Mouse (Mus musculus) gastrocnemius, postnatal 4 days (tissue): Measurements from ENCODE around the gene Purb. TPM values are rescaled to one million over a fixed set of nuclear protein-coding genes. Genes with fewer than 3 reads are reported as not detected.

Experiments
- DNase-seq, 2 experiments: peaks; one replicate each; pipeline ENCODE4 v3.0.0; 2021 to 2022; ENCODE audit warnings: low spot score in 2 of 2, mixed read lengths in 2 of 2
- long read RNA-seq, 2 experiments: library from polyadenylated mRNA; stranded (forward); transcript quantifications; one replicate each; pipeline ENCODE4 v2.0.0; 2021
- total RNA-seq, 2 experiments: library from RNA; stranded (reverse); gene quantifications; 2 replicates each; pipeline ENCODE4 v1.2.3; 2021

The Purb gene
- total RNA-seq, result 10 to 100 TPM; 84.0 to 90.4 TPM
- long read RNA-seq, experiment 1, full-length matches to known transcripts, result 67 of 67 reads
- long read RNA-seq, experiment 1, partial matches to known transcripts, result 0 of 67 reads
- long read RNA-seq, experiment 1, other reads (novel, unspliced or antisense), result 0 of 67 reads
- long read RNA-seq, experiment 2, full-length matches to known transcripts, result 75 of 75 reads
- long read RNA-seq, experiment 2, partial matches to known transcripts, result 0 of 75 reads
- long read RNA-seq, experiment 2, other reads (novel, unspliced or antisense), result 0 of 75 reads

- peak; percentile 93 to 94 for DNase-seq
Observed at GRCm38 (mm10) chr11:6475867-6476484, at the start of gene Purb. Purb (minus strand) TSS chr11:6475917.

- DNase-seq, result no peak
Observed at GRCm38 (mm10) chr11:6525241-6525640, 49.5 kb upstream of the Purb start.

GRCm38 (mm10) chr11:6524880-6525238 is 49.1 kb upstream of the Purb start:
- no peak for DNase-seq

- no peak for DNase-seq
Observed at GRCm38 (mm10) chr11:6524165-6524879, 48.6 kb upstream of the Purb start.

- DNase-seq, result no peak
Observed at GRCm38 (mm10) chr11:6523662-6524088, 48.0 kb upstream of the Purb start.

- DNase-seq, result no peak
Observed at GRCm38 (mm10) chr11:6522782-6523525, 47.2 kb upstream of the Purb start.

GRCm38 (mm10) chr11:6520507-6521173 is 44.9 kb upstream of the Purb start, which contains the start of gene Myo1g:
Myo1g (minus strand) TSS chr11:6520965.
- no peak for DNase-seq

- DNase-seq, result no peak
Observed at GRCm38 (mm10) chr11:6519491-6520033, 43.8 kb upstream of the Purb start.

GRCm38 (mm10) chr11:6514837-6515236 is 39.1 kb upstream of the Purb start:
- DNase-seq, result no peak

- no peak for DNase-seq
Observed at GRCm38 (mm10) chr11:6508269-6508876, 32.7 kb upstream of the Purb start.

GRCm38 (mm10) chr11:6506516-6506915 is 30.8 kb upstream of the Purb start:
- DNase-seq, result no peak

- no peak for DNase-seq
Observed at GRCm38 (mm10) chr11:6504689-6505088, 29.0 kb upstream of the Purb start.

GRCm38 (mm10) chr11:6504226-6504625 is 28.5 kb upstream of the Purb start:
- DNase-seq, result no peak

GRCm38 (mm10) chr11:6502506-6502905 is 26.8 kb upstream of the Purb start:
- no peak for DNase-seq

- DNase-seq, result no peak
Observed at GRCm38 (mm10) chr11:6497311-6497948, 21.7 kb upstream of the Purb start.

GRCm38 (mm10) chr11:6489691-6490503 is 14.2 kb upstream of the Purb start:
- peak in 1 of 2 experiments; percentile 43 for DNase-seq

GRCm38 (mm10) chr11:6489257-6489656 is 13.5 kb upstream of the Purb start:
- DNase-seq, result no peak

GRCm38 (mm10) chr11:6488041-6488684 is 12.4 kb upstream of the Purb start:
- DNase-seq, result no peak
